Mouse (Mus musculus) liver, adult 2 months (tissue): Measurements from ENCODE around the gene 4933405O20Rik.

ENCODE experiments used
- CTCF ChIP-seq: fragments of 200-500 bp; IDR thresholded peaks from 2 replicates; pipeline ENCODE4 v1.5.1; 2011; ENCODE audit warnings: low read depth, low read length, control low read depth
- POLR2A ChIP-seq: fragments of 200-500 bp; IDR thresholded peaks from 2 replicates; pipeline ENCODE4 v1.6.1; 2011; ENCODE audit warnings: low read length, control low read depth; ENCODE audit not compliant: insufficient read depth; ENCODE audit errors: extremely low read depth

GRCm38 (mm10) chr7:50551426-50551825 is 47.6 kb upstream of the 4933405O20Rik start:
- TF ChIP-seq CTCF (no peak), POLR2A (no peak)
